Mouse (Mus musculus) heart, embryonic 16.5 days (tissue): ENCODE measurements around the gene Aqp1. TPM values are rescaled to one million over a fixed set of nuclear protein-coding genes. Genes with fewer than 3 reads are reported as not detected.

ENCODE experiments used
- ATAC-seq: fragments of 200-750 bp; cut with Nextera tagmentation; replicated peaks from 2 replicates; pipeline ENCODE4 v1.8.0; 2017; ENCODE audit warnings: moderate number of reproducible peaks; ENCODE audit not compliant: insufficient read depth, low FRiP score; ENCODE audit errors: extremely low read depth
- H3K27ac ChIP-seq: fragments of 300-500 bp; sonication (generic); 2 replicates; pipeline ENCODE4 v1.5.1; 2014; ENCODE audit warnings: mild to moderate bottlenecking, low read length, control low read depth, moderate library complexity
- H3K27me3 ChIP-seq: fragments of 300-500 bp; sonication (generic); 2 replicates; pipeline ENCODE4 v1.6.1; 2014; ENCODE audit warnings: low read length, mixed read lengths; ENCODE audit not compliant: control insufficient read depth, insufficient read depth
- H3K36me3 ChIP-seq: fragments of 300-500 bp; sonication (generic); 2 replicates; pipeline ENCODE4 v1.6.1; 2014; ENCODE audit not compliant: control insufficient read depth, insufficient read depth
- H3K4me1 ChIP-seq: fragments of 300-500 bp; sonication (generic); 2 replicates; pipeline ENCODE4 v1.6.1; 2014; ENCODE audit warnings: low read length, mixed read lengths; ENCODE audit not compliant: control insufficient read depth, insufficient read depth
- H3K4me2 ChIP-seq: fragments of 300-500 bp; sonication (generic); 2 replicates; pipeline ENCODE4 v1.6.1; 2014; ENCODE audit warnings: low read depth, mild to moderate bottlenecking, control low read depth, low read length
- H3K4me3 ChIP-seq: fragments of 300-500 bp; sonication (generic); 2 replicates; pipeline ENCODE4 v1.5.1; 2014; ENCODE audit warnings: mild to moderate bottlenecking, control low read depth, low read length
- H3K9ac ChIP-seq: fragments of 300-500 bp; sonication (generic); 2 replicates; pipeline ENCODE4 v1.6.1; 2014; ENCODE audit warnings: low read length, control low read depth
- H3K9me3 ChIP-seq: fragments of 300-500 bp; sonication (generic); replicated peaks from 2 replicates; pipeline ENCODE4 v1.6.1; 2016; ENCODE audit warnings: low read length; ENCODE audit not compliant: control insufficient read depth
- WGBS: fragments of 180-500 bp; shearing (Covaris S2); extraction: QIAGEN DNeasy Blood & Tissue Kit; methylation state at CpG from one replicate; pipeline ENCODE4 v1.1.7; 2014; 5-methylcytosine and 5-hydroxymethylcytosine counted together
- polyA plus RNA-seq: library from polyadenylated mRNA; unstranded; fragments of >200 nt; fragmentation: Nextera tagmentation; extraction: Ambion mirVana; gene quantifications from 2 replicates; pipeline ENCODE4 v1.2.1, GENCODE M21; 2015

Aqp1 gene
- polyA plus RNA-seq, 1 experiment from 2014 or later, result 59.2 TPM

DNA sequence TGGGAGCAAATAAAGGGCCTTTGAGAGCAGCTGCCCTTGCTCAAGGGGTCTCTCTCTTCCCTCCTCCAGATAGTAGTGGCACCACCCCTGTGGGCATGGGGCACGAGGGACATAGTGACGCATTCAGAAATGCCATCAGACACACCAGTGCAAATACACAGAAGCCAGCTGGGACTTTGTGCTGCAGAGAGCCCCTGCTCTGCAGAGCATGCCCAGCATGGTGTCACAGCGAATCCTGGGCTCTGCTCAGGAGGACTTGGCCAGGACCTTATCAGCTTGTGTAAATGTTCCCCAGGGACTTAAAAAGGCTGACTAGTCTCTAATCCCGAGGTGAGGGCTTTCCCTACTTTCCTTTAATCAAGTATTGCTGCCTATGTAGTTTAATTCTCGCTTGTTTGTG is 5.5 kb downstream of the Aqp1 start:
- Histone ChIP-seq H3K27ac (peak overlapping the region; percentile 50; the same call in 1 of the 2 replicates), H3K27me3 (no peaks in the 10 kb centered on the region), H3K36me3 (no peaks in the 10 kb centered on the region), H3K4me1 (peaks cover 33% of the 10 kb centered on the region), H3K9me3 (no peaks in the 10 kb centered on the region), H3K9ac (no peak overlapping the region), H3K4me3 (no peak overlapping the region), H3K4me2 (no peak overlapping the region; the same call in 1 of the 2 replicates)
- 23% methylated on average over 5 of the region's 5 CpGs for WGBS
- ATAC-seq, result peak; percentile 56

DNA sequence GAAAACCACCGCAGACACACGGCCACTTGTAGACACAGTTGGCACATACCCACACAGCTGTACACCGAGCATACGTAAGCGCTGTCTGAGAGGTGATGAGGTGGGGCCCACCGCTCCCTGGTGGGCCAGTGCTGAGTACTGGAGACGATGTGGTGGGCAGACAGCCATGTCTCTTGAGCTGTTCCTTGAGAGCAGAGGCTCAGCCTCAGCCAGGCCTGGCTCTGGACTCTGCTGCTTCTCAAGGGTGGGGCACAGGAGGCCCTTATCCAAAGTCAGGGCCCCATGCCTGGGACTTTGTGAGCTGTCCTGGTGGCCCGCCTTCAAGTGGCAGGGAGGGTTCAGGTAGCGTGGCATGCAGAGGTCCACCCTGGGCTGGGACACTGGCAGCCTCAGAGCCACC is 6.1 kb downstream of the Aqp1 start:
- Histone ChIP-seq H3K9ac (0 out of 2 replicates have a peak overlapping the region, but pooled peaks have one; percentile 30), H3K27ac (peak overlapping the region; percentile 49), H3K27me3 (no peaks in the 10 kb centered on the region), H3K4me1 (peaks cover 31% of the 10 kb centered on the region), H3K4me2 (no peak overlapping the region), H3K36me3 (no peaks in the 10 kb centered on the region), H3K4me3 (no peak overlapping the region), H3K9me3 (no peaks in the 10 kb centered on the region)
- ATAC-seq, result 0 out of 2 replicates have a peak, but pooled peaks have one; percentile 37
- WGBS, result 51% methylated on average over 9 of the region's 9 CpGs

DNA sequence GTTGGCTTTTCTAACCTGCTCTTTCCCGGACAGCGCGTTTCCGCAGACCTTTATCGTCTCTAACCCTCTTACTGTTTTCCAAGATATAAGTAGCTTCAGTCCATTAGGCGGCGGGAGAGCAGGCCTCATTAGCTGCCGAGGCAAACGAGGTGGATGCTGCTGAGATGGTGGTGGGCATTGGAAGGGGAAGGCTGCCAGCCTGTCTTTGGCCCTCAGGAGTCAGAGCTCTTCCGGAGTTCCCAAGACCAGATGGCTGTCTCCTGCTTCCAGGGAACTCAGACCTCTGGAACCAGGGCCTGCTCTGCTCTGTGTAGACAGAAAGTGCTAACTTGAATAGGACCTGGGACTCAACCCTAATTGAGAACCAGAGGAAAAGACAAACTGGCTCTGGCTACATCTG is 7.2 kb downstream of the Aqp1 start:
- H3K27me3 ChIP-seq, result no peaks in the 10 kb centered on the region
- H3K27ac ChIP-seq, result no peak overlapping the region
- no peak for ATAC-seq
- no peak overlapping the region for H3K9ac ChIP-seq
- H3K4me2 ChIP-seq, result no peak overlapping the region
- no peaks in the 10 kb centered on the region for H3K36me3 ChIP-seq
- 90% methylated on average over 10 of the region's 10 CpGs for WGBS
- H3K9me3 ChIP-seq, result no peaks in the 10 kb centered on the region
- peaks cover 31% of the 10 kb centered on the region for H3K4me1 ChIP-seq
- H3K4me3 ChIP-seq, result no peak overlapping the region

DNA sequence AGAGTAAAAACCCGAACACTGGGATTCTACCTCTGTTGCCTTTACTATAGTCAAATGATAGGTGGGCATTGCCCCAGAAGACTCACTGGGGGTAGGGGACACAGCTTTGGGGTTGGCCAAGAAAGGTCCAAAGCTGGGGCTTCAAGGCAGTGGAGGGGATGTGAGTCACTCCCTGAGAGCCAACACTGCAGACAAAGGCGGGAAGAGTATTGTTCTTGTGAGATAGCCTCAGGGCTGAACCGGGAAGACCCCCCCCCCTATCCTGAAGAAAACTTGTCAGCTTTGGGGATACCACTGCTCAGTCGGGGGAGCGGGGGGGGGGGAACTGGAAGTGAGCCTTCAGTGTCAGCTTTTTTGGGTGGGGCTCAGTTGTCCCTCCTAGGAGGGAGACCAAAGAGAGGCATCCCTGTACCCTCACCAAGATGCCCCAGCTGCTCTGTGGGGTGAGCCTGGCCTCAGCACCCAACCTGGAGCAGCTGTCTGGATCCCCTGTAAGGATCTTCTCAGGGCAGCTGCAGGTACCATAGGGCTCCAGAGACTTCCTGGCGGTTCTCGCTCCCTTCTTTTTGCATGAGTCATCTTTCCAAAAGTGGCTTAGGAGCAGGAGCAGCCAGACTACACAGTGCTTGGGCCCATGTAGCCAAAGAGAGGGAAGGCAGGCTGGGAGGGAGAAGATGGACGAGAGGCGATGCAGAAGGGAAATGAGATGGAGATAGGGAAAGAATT is 8.2 kb downstream of the Aqp1 start:
- no peaks in the 10 kb centered on the region for H3K36me3 ChIP-seq
- no peak overlapping the region; the same call in 1 of the 2 replicates for H3K9ac ChIP-seq
- WGBS, result 57% methylated on average over 9 of the region's 9 CpGs
- no peak overlapping the region for H3K4me3 ChIP-seq
- no peaks in the 10 kb centered on the region for H3K9me3 ChIP-seq
- no peaks in the 10 kb centered on the region for H3K27me3 ChIP-seq
- ATAC-seq, result no peak
- H3K4me1 ChIP-seq, result peaks cover 27% of the 10 kb centered on the region
- no peak overlapping the region for H3K4me2 ChIP-seq
- H3K27ac ChIP-seq, result no peak overlapping the region

DNA sequence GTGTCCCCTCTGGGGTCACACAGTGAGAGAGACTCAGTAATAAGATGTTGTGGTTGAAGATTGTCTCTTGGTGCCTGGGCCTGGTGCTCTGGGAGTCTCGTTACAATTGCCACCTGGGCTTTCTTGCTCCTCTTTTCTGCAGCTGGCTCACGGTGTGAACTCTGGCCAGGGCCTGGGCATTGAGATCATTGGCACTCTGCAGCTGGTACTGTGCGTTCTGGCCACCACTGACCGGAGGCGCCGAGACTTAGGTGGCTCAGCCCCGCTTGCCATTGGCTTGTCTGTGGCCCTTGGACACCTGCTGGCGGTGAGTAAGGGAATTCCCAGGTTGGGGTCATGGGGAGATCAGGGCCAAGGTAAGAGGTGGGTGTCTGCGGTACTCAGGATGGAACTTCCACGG is 9.0 kb downstream of the Aqp1 start:
- peaks cover 5% of the 10 kb centered on the region for H3K9me3 ChIP-seq
- no peaks in the 10 kb centered on the region for H3K27me3 ChIP-seq

DNA sequence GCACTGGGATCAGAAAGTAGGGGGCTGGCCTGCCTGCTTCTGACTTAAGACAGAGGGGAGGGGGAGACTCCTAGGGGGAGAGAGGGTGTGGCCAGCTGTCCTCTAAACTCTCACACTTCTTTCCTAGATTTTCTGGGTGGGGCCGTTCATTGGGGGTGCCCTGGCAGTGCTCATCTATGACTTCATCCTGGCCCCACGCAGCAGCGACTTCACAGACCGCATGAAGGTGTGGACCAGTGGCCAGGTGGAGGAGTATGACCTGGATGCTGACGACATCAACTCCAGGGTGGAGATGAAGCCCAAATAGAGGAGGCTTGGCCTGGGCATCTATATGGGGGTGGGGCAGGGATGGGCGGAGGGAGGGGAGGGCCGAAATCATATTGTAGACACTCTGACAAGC is 10.3 kb downstream of the Aqp1 start:
- H3K36me3 ChIP-seq, result no peaks in the 10 kb centered on the region
- H3K9me3 ChIP-seq, result peaks cover 5% of the 10 kb centered on the region
- ATAC-seq, result no peak
- WGBS, result 73% methylated on average over 7 of the region's 7 CpGs
- H3K4me3 ChIP-seq, result no peak overlapping the region
- H3K4me1 ChIP-seq, result peaks cover 19% of the 10 kb centered on the region
- no peak overlapping the region for H3K9ac ChIP-seq
- no peaks in the 10 kb centered on the region for H3K27me3 ChIP-seq
- no peak overlapping the region for H3K4me2 ChIP-seq
- no peak overlapping the region for H3K27ac ChIP-seq

More for the DNA sequence above, 9.0 kb downstream of the Aqp1 start:
- Histone ChIP-seq H3K9ac (no peak overlapping the region), H3K4me1 (peaks cover 27% of the 10 kb centered on the region), H3K27ac (no peak overlapping the region), H3K4me3 (no peak overlapping the region), H3K36me3 (no peaks in the 10 kb centered on the region), H3K4me2 (no peak overlapping the region)
- 89% methylated on average over 10 of the region's 10 CpGs for WGBS
- ATAC-seq, result no peak

DNA sequence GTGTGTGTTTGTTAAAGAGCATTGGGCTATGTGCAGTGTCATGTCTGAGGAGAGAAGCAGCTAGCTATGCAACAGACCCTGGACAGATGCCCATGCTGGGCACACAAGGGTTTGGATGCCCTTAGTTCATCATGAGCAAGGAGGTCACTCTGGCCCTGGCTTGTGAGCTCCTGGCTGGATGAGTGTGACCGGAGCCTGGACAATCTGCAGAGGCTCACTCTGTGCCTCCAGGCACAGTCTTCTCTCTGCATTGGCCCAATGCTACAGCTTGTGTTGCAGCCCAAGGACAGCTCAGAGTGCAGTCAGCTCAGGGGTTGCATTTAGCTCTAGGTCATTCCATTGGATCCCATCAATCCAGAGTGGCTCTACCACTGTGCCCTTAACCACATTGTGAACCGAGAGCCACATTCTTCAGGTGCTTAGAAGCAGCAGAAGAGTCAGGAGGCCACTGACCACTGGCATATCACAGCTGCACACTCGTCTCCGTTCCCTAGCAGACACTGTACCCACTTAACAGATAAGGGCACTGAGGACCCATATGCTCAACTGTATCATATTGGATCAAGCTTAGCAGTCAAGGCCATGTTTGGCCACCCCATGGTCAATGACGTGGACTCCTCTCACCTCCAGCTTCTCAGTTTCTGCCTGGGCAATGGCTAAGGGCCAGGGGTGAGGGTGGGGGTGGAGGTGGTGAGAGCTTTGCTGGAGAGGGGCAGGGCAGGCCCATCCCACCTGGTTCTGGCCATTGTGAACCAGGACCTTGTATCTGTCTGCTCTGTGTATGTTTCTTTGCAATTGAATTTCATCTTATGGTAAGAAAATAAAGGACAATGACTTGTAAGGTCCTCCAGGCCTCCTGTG is 11.7 kb downstream of the Aqp1 start:
- Histone ChIP-seq H3K4me1 (peaks cover 6% of the 10 kb centered on the region), H3K36me3 (no peaks in the 10 kb centered on the region), H3K9ac (no peak overlapping the region), H3K27ac (no peak overlapping the region), H3K4me3 (no peak overlapping the region), H3K4me2 (no peak overlapping the region), H3K27me3 (no peaks in the 10 kb centered on the region), H3K9me3 (peaks cover 5% of the 10 kb centered on the region)
- ATAC-seq, result no peak
- 85% methylated on average over 5 of the region's 5 CpGs for WGBS

DNA sequence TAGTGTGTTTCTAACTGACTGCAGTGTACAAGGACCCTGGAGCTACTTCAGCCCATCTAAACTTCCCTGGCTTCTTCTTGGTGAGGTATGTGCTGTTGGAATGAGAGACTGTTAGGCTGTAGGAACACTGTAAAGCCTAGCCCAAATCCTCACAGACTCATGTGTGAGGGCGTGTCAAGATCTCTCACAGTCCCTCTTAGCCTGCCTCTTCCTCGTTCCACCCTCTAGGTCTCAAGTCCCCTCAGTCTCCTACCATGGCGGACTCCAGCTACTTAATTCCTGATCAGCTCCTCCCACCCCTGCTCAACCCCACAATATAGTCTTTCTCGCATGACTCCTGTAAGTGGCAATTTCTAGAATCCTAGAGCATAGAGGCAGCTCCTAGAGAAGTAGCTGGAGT is 13.0 kb downstream of the Aqp1 start:
- Histone ChIP-seq H3K4me3 (no peak overlapping the region), H3K9ac (no peak overlapping the region), H3K27me3 (no peaks in the 10 kb centered on the region), H3K27ac (no peak overlapping the region), H3K4me1 (peaks cover 5% of the 10 kb centered on the region; the same call in 1 of the 2 replicates), H3K36me3 (no peaks in the 10 kb centered on the region), H3K9me3 (peaks cover 5% of the 10 kb centered on the region), H3K4me2 (no peak overlapping the region)
- 79% methylated on average over 4 of the region's 4 CpGs for WGBS
- ATAC-seq, result no peak

DNA sequence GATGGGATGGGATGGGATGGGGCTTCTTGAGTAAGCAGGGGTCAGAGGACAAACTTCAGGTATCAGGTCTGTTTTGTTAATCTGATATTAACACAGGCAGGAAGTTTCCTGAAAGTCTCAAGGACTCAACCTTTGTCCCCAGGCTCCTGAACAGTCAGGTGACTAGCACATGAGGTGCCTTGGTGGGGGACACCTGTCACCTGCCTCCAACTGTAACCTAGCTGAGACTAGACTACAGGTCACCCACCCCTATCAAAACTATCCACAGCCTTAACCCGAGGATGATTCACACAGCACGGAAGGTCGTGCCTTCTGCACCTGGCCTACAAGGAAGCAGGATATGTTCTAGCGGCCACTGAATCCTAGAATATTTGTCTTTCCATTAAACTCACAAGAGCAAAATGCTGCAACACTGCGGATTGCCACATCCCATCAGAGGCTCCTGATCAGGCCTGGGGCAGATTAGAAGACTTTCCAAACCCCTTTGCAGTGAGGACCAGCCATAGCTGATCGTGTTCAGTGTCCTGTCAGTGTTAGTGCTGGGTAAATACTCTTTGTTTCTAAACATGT is 14.2 kb downstream of the Aqp1 start:
- no peak for ATAC-seq
- Histone ChIP-seq H3K27ac (no peak overlapping the region), H3K4me1 (no peaks in the 10 kb centered on the region), H3K9ac (no peak overlapping the region), H3K9me3 (peaks cover 5% of the 10 kb centered on the region), H3K27me3 (no peaks in the 10 kb centered on the region; the same call in 1 of the 2 replicates), H3K4me2 (no peak overlapping the region), H3K4me3 (no peak overlapping the region), H3K36me3 (no peaks in the 10 kb centered on the region)
- 87% methylated on average over 6 of the region's 6 CpGs for WGBS
